Mouse (Mus musculus): ENCODE results near the gene Spen.

Spen gene

GRCm38 (mm10) chr4:141526936-141527650 lies 11.3 kb downstream of the Spen start:
- no peak for DNase-seq

GRCm38 (mm10) chr4:141525940-141526339 lies 12.5 kb downstream of the Spen start:
- no peak for DNase-seq

GRCm38 (mm10) chr4:141524658-141525057 lies 13.7 kb downstream of the Spen start:
- no peak for DNase-seq

GRCm38 (mm10) chr4:141523128-141523527 lies 15.3 kb downstream of the Spen start:
- no peak for DNase-seq

DNA sequence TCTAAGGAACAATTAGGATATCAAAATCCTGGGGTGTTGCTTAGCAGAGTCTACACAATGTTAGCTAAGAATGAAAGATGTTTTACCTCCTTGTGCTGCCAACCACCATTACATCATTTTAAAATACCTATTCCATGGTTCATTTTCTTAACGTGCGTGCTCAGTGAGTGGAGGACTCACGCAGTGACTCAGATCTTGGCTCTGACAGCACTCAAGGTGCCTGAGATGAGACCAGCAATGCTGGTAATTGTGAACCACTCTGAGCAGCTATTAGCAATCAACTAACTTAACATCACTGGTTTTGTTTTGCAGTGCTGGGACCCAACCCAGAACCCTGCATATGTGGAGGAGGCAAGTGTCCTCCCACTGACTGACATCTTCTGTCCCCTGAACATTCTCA lies 20.0 kb downstream of the Spen start:
- DNase-seq, result no peak

- no peak for DNase-seq
These were observed 24.2 kb downstream of the Spen start for GRCm38 (mm10) chr4:141514179-141514641.

GRCm38 (mm10) chr4:141512145-141512544 lies 26.3 kb downstream of the Spen start:
- no peak for DNase-seq

DNA sequence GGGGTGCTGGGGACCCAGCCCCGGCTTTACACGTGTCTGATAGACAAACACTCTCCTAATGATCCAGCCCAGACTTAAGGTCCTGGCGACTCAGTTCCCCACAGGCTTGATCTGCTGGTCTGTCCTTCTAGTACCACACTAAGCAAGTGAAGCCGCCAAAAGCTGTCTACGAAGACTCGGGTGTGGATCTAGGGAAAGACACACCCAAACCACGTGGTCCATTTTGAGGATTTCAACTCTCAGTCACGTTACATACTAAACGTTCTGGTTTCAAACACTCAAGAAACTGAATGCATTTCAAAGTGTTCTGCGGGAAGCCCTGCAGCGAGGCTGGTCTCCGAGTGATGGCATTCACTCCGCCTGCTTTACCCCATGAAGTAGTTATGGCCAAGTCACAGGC lies 27.9 kb downstream of the Spen start:
- no peak for DNase-seq

DNA sequence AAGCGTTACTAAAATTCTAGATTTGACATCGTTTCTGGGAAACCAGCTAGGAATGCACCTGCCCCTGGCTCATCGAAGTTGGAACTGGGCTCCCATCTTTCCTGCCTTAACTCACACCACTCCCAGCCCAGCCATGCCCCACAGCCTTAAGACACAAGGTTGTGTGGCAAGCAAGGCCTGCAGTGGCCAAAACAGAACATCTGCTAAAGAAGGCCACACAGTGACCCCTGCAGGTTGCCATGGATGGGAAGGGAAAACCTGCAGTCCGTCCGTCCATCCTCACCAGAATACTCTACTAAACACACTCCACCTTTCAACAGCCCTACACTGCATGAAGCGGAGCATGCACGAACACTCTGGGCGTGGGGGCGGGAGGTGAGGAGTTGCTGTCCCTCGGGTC lies 31.5 kb downstream of the Spen start:
- DNase-seq, result no peak

GRCm38 (mm10) chr4:141506352-141506751 lies 32.0 kb downstream of the Spen start:
- peak; percentile 16 to 26 for DNase-seq

DNA sequence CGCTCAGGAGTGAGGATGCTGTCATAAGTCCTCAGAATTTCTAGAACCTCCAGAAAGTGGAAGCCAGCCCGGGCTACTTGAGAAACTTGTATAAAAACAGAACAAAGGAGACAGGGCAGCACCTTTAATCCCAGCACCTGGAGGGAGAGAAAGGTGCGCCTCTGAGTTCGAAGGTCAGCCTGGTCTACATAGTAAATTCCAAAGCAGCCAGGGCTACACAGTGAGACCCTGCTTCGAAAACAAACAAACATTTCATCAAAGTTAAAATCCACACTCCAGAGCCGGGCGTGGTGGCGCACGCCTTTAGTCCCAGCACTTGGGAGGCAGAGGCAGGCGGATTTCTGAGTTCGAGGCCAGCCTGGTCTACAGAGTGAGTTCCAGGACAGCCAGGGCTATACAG lies 32.6 kb downstream of the Spen start:
- no peak for DNase-seq

- no peak for DNase-seq
These were observed 33.9 kb downstream of the Spen start for GRCm38 (mm10) chr4:141504471-141504870.

DNA sequence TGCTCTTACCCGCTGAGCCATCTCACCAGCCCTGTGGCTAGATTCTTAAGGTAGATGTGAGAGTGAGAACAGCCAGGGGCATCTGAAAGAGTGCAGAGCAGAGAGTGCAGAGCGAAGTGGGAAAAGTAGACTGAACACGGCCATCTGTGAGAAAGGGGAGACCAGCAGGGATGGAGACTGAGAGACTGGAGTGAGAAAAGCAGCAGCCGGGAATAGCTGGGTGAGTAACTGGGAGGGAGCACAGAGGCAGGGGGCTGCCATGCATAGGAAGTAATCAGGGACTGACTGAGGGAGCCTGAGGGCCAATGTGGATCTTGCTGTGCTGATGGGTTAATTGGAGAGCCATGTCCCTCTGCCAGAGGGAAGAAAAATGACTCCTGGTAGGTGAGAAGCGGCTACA lies 35.7 kb downstream of the Spen start:
- no peak for DNase-seq

DNA sequence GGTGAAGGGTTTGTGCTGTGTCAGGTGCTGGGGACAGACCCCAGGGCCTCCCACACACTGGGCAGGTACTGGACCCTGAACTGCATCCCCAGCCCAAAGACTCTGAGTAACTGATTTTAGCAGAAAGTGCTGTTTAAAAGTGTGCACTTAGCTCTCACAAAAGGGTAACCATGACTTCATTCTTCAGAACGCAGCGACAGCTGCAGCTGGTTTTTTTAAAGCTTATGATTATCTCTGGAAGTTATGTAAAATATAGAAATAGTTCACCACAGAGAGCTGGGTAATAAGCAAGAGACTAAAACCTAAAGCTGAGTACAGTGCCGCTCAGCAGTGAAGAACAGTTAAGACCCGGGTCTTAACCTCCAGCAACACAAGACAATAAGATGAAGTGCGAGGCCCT lies 37.3 kb downstream of the Spen start:
- no peak for DNase-seq

- DNase-seq, result no peak
These were observed 37.8 kb downstream of the Spen start for GRCm38 (mm10) chr4:141500637-141501036.

DNA sequence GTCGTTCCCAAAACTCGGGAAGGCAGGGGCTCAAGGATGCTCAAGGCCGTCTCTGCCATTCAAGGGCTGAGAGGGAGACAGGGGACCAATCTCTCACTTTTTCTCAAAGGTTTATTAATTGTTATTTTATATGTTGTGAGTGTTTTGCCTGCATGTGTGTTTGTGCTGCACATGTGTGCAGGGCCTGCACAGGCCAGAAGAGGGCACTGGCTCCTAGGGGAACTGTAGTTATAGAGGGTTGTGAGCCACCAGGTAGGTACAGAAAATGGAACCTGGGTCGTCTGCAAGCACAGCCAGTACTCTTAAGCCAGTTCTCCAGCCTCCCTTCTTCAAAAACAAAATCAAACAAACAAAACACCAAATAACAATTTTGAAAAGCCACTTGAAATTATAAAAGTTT lies 49.7 kb downstream of the Spen start:
- DNase-seq, result no peak

- DNase-seq, result no peak
These were observed 50.8 kb downstream of the Spen start for GRCm38 (mm10) chr4:141487581-141487980.

- DNase-seq, result no peak
These were observed 54.3 kb downstream of the Spen start for GRCm38 (mm10) chr4:141484071-141484470.

DNA sequence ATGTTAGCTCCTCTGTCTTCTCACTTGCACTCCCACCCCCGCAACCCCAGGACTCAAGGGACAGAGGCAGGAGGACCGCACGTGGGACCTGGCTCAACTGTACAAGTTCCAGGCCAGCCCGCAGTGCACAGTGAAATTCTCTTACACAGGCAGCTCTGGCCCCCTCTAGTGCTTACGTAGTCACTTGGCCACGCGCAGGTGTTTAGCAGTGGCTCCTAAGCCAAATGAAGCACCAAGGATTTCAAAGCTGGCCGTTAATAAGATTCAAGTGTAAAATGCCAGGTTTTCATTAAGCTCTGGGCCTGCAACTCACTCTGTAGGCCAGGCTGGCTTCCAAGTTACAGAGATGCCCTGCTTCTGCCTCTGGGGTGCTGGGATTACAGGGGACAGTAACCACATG lies 59.0 kb downstream of the Spen start:
- DNase-seq, result no peak

GRCm38 (mm10) chr4:141478794-141479193 lies 59.6 kb downstream of the Spen start:
- no peak for DNase-seq

- DNase-seq, result no peak
These were observed 60.2 kb downstream of the Spen start for GRCm38 (mm10) chr4:141478225-141478624.

DNA sequence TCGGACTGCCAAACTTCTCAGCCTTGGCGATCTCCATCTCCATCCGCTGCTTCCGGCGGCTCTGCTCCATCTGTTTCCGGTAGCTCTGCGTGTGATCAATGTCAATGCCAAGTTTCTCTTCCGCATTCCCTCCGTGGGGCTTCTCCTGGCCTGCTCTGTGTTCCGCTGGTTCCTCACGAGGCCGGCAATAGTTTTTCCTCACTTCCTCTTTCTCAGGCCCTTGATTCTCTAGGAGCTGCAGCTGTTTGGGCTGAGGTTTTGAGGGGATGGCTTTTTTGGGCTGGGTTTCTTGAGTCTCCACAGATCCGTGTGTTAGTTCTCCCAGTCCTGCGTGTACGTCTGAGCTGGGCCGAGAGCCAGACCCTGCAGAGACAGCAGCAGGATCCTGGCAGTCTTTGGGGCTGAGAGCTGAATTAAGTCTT lies 60.7 kb downstream of the Spen start:
- DNase-seq, result peak; percentile 52 to 60

- DNase-seq, result no peak
These were observed 64.0 kb downstream of the Spen start for GRCm38 (mm10) chr4:141474431-141474830.

DNA sequence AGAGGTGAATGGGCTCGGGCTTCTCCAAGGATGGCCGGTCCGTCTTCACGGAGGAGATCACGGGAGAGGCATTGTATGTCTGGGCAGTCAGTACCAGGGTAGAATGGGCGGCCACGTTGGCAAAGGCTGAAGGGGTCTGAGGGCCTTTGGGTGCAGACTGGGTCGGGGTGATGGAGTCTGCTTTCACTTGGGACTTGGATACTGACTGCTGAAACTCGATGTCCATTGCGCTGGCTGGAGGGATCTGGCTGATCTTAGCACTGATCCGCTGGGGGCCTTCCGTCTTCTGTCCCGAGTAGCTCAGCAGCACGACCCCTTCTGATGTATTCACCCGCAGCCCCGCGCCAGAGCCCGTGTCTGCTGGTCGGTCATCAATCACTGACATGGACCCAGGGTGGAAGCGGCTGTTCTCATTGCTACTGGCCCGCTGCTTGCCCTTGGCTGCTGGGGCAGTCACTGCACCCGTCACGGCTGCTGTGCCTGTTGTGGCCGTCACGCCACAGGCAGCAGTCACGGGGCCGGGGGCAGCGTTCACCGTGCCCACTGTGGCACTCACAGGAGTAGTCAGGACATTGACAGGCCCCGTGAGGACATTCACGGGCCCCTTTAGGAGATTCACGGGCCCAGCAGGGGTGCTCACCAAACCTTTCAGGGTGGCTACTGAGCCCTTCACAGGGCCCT lies 65.6 kb downstream of the Spen start:
- no peak for DNase-seq

DNA sequence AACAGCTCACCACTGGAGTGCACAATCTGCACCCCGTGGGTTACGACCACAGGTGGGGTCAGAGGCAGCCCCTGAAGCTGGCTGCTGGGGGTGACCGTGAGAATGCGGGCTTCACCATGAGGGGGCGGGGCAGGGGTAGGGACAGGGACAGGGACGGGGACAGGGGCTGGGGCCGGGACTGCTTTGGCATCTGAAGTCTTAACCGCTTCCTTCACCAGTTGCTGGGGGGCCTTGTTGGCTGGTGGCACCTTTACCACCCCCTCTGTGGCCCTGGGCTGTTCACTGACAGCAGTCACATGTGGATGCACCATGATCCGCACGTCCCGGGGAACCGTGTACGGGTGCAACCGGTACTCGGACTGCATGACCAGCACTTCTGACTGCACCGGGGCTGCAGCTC lies 66.9 kb downstream of the Spen start:
- no peak for DNase-seq

All from spleen, adult 18-20 months (tissue).